Mouse (Mus musculus): ENCODE data around the gene Mypn. TPM values are rescaled to one million over a fixed set of nuclear protein-coding genes. Genes with fewer than 3 reads are reported as not detected.

The Mypn gene
- total and polyA plus RNA-seq, 2 experiments from 2014 or later = 12.7 to 26.5 TPM

GRCm38 (mm10) chr10:63086304-63086703 is 117.4 kb downstream of the Mypn start:
- WGBS = 64% methylated on average over 10 of the region's 10 CpGs
- no peak overlapping the region for H3K9ac ChIP-seq (replicated peaks; ENCODE audit: low read depth, low read length)
- no peak overlapping the region for H3K4me3 ChIP-seq (ENCODE audit: low read depth, low read length)
- no peaks in the 10 kb centered on the region for H3K27me3 ChIP-seq (ENCODE audit: control insufficient read depth, insufficient read depth, low read length)
- H3K9me3 ChIP-seq (replicated peaks; ENCODE audit: control insufficient read depth, low read length) = no peaks in the 10 kb centered on the region
- DNase-seq (ENCODE audit: low spot score) (no peak), ATAC-seq (ENCODE audit: insufficient read depth, low read depth) (no peak)
- no peak overlapping the region for H3K4me2 ChIP-seq (ENCODE audit: low read depth, low read length)
- no peaks in the 10 kb centered on the region for H3K36me3 ChIP-seq (replicated peaks; ENCODE audit: control insufficient read depth, insufficient read depth, low read length)
- TF ChIP-seq EP300 (IDR thresholded peaks at IDR 0.05; ENCODE audit: low read depth) (no peak), CTCF (IDR thresholded peaks at IDR 0.05; ENCODE audit: low read depth) (no peak)
- H3K4me1 ChIP-seq (ENCODE audit: control insufficient read depth, insufficient read depth) = peaks cover 18% of the 10 kb centered on the region; the same call in 1 of the 2 replicates
- H3K27ac ChIP-seq (ENCODE audit: low read depth) = no peak overlapping the region

GRCm38 (mm10) chr10:63065988-63066387 is 137.8 kb downstream of the Mypn start:
- no peak overlapping the region for H3K4me2 ChIP-seq (ENCODE audit: low read depth, low read length)
- no peak for TF ChIP-seq EP300 (IDR thresholded peaks at IDR 0.05; ENCODE audit: low read depth)
- peak; percentile 89 for TF ChIP-seq CTCF (IDR thresholded peaks at IDR 0.05; ENCODE audit: low read depth)
- no peaks in the 10 kb centered on the region for H3K36me3 ChIP-seq (replicated peaks; ENCODE audit: control insufficient read depth, insufficient read depth, low read length)
- H3K27ac ChIP-seq (ENCODE audit: low read depth) = no peak overlapping the region
- no peaks in the 10 kb centered on the region for H3K27me3 ChIP-seq (ENCODE audit: control insufficient read depth, insufficient read depth, low read length)
- ATAC-seq (ENCODE audit: insufficient read depth, low read depth) (peak; percentile 87), DNase-seq (ENCODE audit: low spot score) (peak; percentile 64)
- H3K9ac ChIP-seq (replicated peaks; ENCODE audit: low read depth, low read length) = no peak overlapping the region
- 0 out of 2 replicates have a peak, but pooled peaks cover 1% of the 10 kb centered on the region for H3K4me1 ChIP-seq (ENCODE audit: control insufficient read depth, insufficient read depth)
- no peak overlapping the region for H3K4me3 ChIP-seq (ENCODE audit: low read depth, low read length)
- 8% methylated on average over 5 of the region's 5 CpGs for WGBS
- H3K9me3 ChIP-seq (replicated peaks; ENCODE audit: control insufficient read depth, low read length) = 0 out of 2 replicates have a peak, but pooled peaks cover 4% of the 10 kb centered on the region

Other genes with a start within 250 kb of the Mypn start
- gene Rufy2, start 223.7 kb downstream of the Mypn start, total RNA-seq (2014; rRNA removed; ENCODE audit: low replicate concordance) = 5.8 and 9.7 TPM in 2 replicates
- 11.3 and 11.7 TPM in 2 replicates for gene Rufy2, start 223.7 kb downstream of the Mypn start, polyA plus RNA-seq (2015; fragmentation: Nextera tagmentation; extraction: Ambion mirVana)
- 3.9 and 16.9 TPM in 2 replicates for gene Hnrnph3, start 179.7 kb downstream of the Mypn start, total RNA-seq (2014; rRNA removed; ENCODE audit: low replicate concordance)
- gene Hnrnph3, start 179.7 kb downstream of the Mypn start, polyA plus RNA-seq (2015; fragmentation: Nextera tagmentation; extraction: Ambion mirVana) = 34.6 and 41.7 TPM in 2 replicates
- gene Pbld2, start 179.6 kb downstream of the Mypn start, total RNA-seq (2014; rRNA removed; ENCODE audit: low replicate concordance) = 0.11 TPM in 1 of 2 replicates, not detected in the other
- 0.89 and 1.1 TPM in 2 replicates for gene Pbld2, start 179.6 kb downstream of the Mypn start, polyA plus RNA-seq (2015; fragmentation: Nextera tagmentation; extraction: Ambion mirVana)
- gene Pbld1, start 143.8 kb downstream of the Mypn start, total RNA-seq (2014; rRNA removed; ENCODE audit: low replicate concordance) = 2.2 TPM in 1 of 2 replicates, not detected in the other
- 0.70 and 1.5 TPM in 2 replicates for gene Pbld1, start 143.8 kb downstream of the Mypn start, polyA plus RNA-seq (2015; fragmentation: Nextera tagmentation; extraction: Ambion mirVana)
- gene Atoh7, start 104.3 kb downstream of the Mypn start, total RNA-seq (2014; rRNA removed; ENCODE audit: low replicate concordance) = not detected in 2 replicates
- not detected in 2 replicates for gene Atoh7, start 104.3 kb downstream of the Mypn start, polyA plus RNA-seq (2015; fragmentation: Nextera tagmentation; extraction: Ambion mirVana)
- gene Herc4, start 39.9 kb upstream of the Mypn start, total RNA-seq (2014; rRNA removed; ENCODE audit: low replicate concordance) = 45.1 and 46.3 TPM in 2 replicates
- gene Herc4, start 39.9 kb upstream of the Mypn start, polyA plus RNA-seq (2015; fragmentation: Nextera tagmentation; extraction: Ambion mirVana) = 24.9 and 25.0 TPM in 2 replicates
- gene Sirt1, start 177.8 kb upstream of the Mypn start, total RNA-seq (2014; rRNA removed; ENCODE audit: low replicate concordance) = 10.4 and 10.7 TPM in 2 replicates
- 2.1 and 2.5 TPM in 2 replicates for gene Sirt1, start 177.8 kb upstream of the Mypn start, polyA plus RNA-seq (2015; fragmentation: Nextera tagmentation; extraction: Ambion mirVana)
- gene Dnajc12, start 178.5 kb upstream of the Mypn start, total RNA-seq (2014; rRNA removed; ENCODE audit: low replicate concordance) = 3.2 and 3.6 TPM in 2 replicates
- 9.5 and 11.0 TPM in 2 replicates for gene Dnajc12, start 178.5 kb upstream of the Mypn start, polyA plus RNA-seq (2015; fragmentation: Nextera tagmentation; extraction: Ambion mirVana)
- gene Gm7075, start 217.8 kb upstream of the Mypn start, total RNA-seq (2014; rRNA removed; ENCODE audit: low replicate concordance) = not detected in 2 replicates
- not detected in 2 replicates for gene Gm7075, start 217.8 kb upstream of the Mypn start, polyA plus RNA-seq (2015; fragmentation: Nextera tagmentation; extraction: Ambion mirVana)
- 58.4 and 62.6 TPM in 2 replicates for gene Ctnna3, start 226.1 kb upstream of the Mypn start, total RNA-seq (2014; rRNA removed; ENCODE audit: low replicate concordance)
- gene Ctnna3, start 226.1 kb upstream of the Mypn start, polyA plus RNA-seq (2015; fragmentation: Nextera tagmentation; extraction: Ambion mirVana) = 18.2 and 18.6 TPM in 2 replicates